ENCODE assay signal across 16 mouse cellular contexts in the genomic region with DNA sequence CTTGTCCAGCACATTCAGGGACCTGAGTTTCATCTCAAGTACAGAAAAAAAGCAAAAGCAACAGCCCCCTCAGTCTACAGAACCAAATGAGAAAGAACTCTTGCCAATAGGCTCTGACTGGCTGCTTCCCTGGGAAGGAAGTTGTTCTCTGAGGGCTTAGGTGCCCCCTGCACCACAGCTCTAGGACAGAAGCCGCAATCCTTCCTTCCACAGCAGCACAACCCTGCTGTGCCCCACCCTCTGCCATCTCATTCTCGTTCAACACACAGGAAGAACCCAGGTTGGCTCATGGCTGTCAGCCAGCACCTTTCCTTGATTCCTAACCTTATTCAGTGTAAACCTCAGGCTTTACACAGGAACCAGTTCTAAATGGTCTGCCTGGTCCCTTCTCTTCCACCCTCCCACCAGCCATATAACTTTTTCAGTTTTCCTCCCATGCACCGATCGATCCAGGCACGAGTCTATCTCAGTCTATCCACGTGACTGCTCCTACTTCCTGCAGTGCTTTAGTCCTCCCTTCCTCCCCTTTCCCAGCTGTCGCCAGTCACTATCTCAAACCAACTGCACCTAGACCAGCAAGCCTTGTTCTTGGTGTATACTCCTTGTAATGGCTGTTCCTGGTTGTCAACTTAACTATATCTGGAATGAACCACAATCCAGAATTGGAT. TPM values are rescaled to one million over a fixed set of nuclear protein-coding genes. Genes with fewer than 3 reads are reported as not detected.
DNase-seq lines count a peak whose midpoint lies in the region; ATAC-seq and TF ChIP-seq lines count a peak whose summit lies in the region.
"Had no signal": no experiment of that assay in that cellular context is flagged by ENCODE, and none has a peak within 500 bp of the region (broad histone marks: within the 10 kb centered on the region; RNA-seq: fewer than 3 reads in every experiment).

No protein-coding gene starts in this region.

- H3K9me3 ChIP-seq in heart, embryonic 14.5 days (ENCODE audit: control insufficient read depth, low read length), result no peaks in the 10 kb centered on the region
- no peaks in the 10 kb centered on the region for H3K9me3 ChIP-seq in E14TG2a.4 (ENCODE audit: low read length)
- H3K9me3 ChIP-seq in megakaryocyte, embryonic 14.5 days, result no peaks in the 10 kb centered on the region
- H3K9me3 ChIP-seq: embryonic facial prominence, embryonic 13.5 days had no signal

- no peak for TF ChIP-seq CTCF in E14TG2a.4 (conservative IDR thresholded peaks at IDR 0.05; ENCODE audit: low read length)

- 0 out of 2 replicates have a peak overlapping the region, but pooled peaks have one; percentile 11 for H3K9ac ChIP-seq in heart, embryonic 14.5 days (ENCODE audit: low read length)
- H3K9ac ChIP-seq: embryonic facial prominence, embryonic 13.5 days; liver, embryonic 14.5 days had no signal

- no peak for ATAC-seq in heart, embryonic 14.5 days (ENCODE audit: insufficient number of reproducible peaks, insufficient read depth, low FRiP score, low read depth)
- ATAC-seq in common myeloid progenitor, adult 5-6 weeks (replicated peaks; ENCODE audit: low read depth, poor library complexity, severe bottlenecking), result peak; percentile 76
- ATAC-seq: forebrain, embryonic 14.5 days had no signal

- no peak for DNase-seq in heart, postnatal 4 days
- no peak for DNase-seq in gastrocnemius, postnatal 10 days
- DNase-seq in kidney, adult 8-10 months, result no peak
- DNase-seq: cerebellum, postnatal 25 days; gastrocnemius, postnatal 36 days; heart, postnatal 14 days; kidney, postnatal 14 days had no signal

- 67% methylated on average over 7 of the region's 7 CpGs for WGBS in heart, embryonic 14.5 days

- H3K4me1 ChIP-seq in heart, embryonic 14.5 days (ENCODE audit: control insufficient read depth in 2 of 2, insufficient read depth in 2 of 2, low read length in 2 of 2), result peaks cover 4 to 33% of the 10 kb centered on the region in 2 experiments; a peak in 3 of 4 replicates
- H3K4me1 ChIP-seq in E14TG2a.4 (replicated peaks; ENCODE audit: low read depth, low read length), result peaks cover 70% of the 10 kb centered on the region
- peaks cover 92% of the 10 kb centered on the region for H3K4me1 ChIP-seq in megakaryocyte, embryonic 14.5 days

- H3K27ac ChIP-seq in heart, embryonic 14.5 days (replicated peaks in 1 of 2; ENCODE audit: control insufficient read depth in 1 of 2, insufficient read depth in 1 of 2, low read depth in 2 of 2, low read length in 2 of 2), result no peak overlapping the region
- H3K27ac ChIP-seq: embryonic facial prominence, embryonic 13.5 days; liver, embryonic 14.5 days; macrophage had no signal

- H3K4me2 ChIP-seq in heart, embryonic 14.5 days (ENCODE audit: low read length), result no peak overlapping the region
- H3K4me2 ChIP-seq: embryonic facial prominence, embryonic 13.5 days had no signal

- 0 out of 2 replicates have a peak, but pooled peaks cover 6% of the 10 kb centered on the region for H3K36me3 ChIP-seq in heart, embryonic 14.5 days (ENCODE audit: control insufficient read depth, insufficient read depth, low read length)
- H3K36me3 ChIP-seq in E14TG2a.4 (ENCODE audit: insufficient read depth, low read length), result peaks cover 19% of the 10 kb centered on the region
- H3K36me3 ChIP-seq in megakaryocyte, embryonic 14.5 days (replicated peaks; ENCODE audit: low read length), result peaks cover 65% of the 10 kb centered on the region

- no peaks in the 10 kb centered on the region for H3K27me3 ChIP-seq in heart, embryonic 14.5 days (ENCODE audit: control insufficient read depth, insufficient read depth, low read length)
- H3K27me3 ChIP-seq in E14TG2a.4 (ENCODE audit: insufficient read depth, low read length), result no peaks in the 10 kb centered on the region
- no peaks in the 10 kb centered on the region for H3K27me3 ChIP-seq in megakaryocyte, embryonic 14.5 days (replicated peaks)
- H3K27me3 ChIP-seq: embryonic facial prominence, embryonic 13.5 days had no signal

- no peak overlapping the region for H3K4me3 ChIP-seq in heart, embryonic 14.5 days (ENCODE audit: control insufficient read depth in 1 of 2, insufficient read depth in 1 of 2, low read depth in 1 of 2, low read length in 2 of 2)
- 0 out of 2 replicates have a peak overlapping the region, but pooled peaks have one; percentile 5 for H3K4me3 ChIP-seq in E14TG2a.4 (replicated peaks; ENCODE audit: low read length)
- peak overlapping the region; percentile 57 for H3K4me3 ChIP-seq in megakaryocyte, embryonic 14.5 days (replicated peaks)
- H3K4me3 ChIP-seq: embryonic facial prominence, embryonic 13.5 days had no signal

RNA-seq across cellular contexts. Expression of gene Bicra, which starts 36.2 kb away (rescaled TPM):
- polyA plus RNA-seq in heart, embryonic 14.5 days (2014; fragmentation: Nextera tagmentation; extraction: Ambion mirVana), result 5.0 and 5.4 TPM in 2 replicates
- 1 to 10 TPM; 7.6 to 7.8 TPM for total RNA-seq in heart, postnatal 4 days (2021)
- total RNA-seq in common myeloid progenitor, adult 5-6 weeks (2017), result 1.2 and 2.5 TPM in 2 replicates
- 30.6 and 132 TPM in 2 replicates for polyA plus RNA-seq in megakaryocyte, embryonic 14.5 days (2012; ENCODE audit: insufficient read depth, low replicate concordance)
- 10 to 100 TPM in 1 of 2 experiments, 1 to 10 TPM in 1; 8.2 to 11.5 TPM for total RNA-seq in gastrocnemius, postnatal 10 days (2021)

RNA-seq across cellular contexts. Expression of gene Ehd2, which starts 44.2 kb away (rescaled TPM):
- 37.4 and 43.5 TPM in 2 replicates for polyA plus RNA-seq in heart, embryonic 14.5 days (2014; fragmentation: Nextera tagmentation; extraction: Ambion mirVana)
- total RNA-seq in heart, postnatal 4 days (2021), result 100 to 1,000 TPM; 193 to 197 TPM
- 1.0 and 1.9 TPM in 2 replicates for total RNA-seq in common myeloid progenitor, adult 5-6 weeks (2017)
- polyA plus RNA-seq in megakaryocyte, embryonic 14.5 days (2012; ENCODE audit: insufficient read depth, low replicate concordance), result 0.84 and 0.93 TPM in 2 replicates
- 100 to 1,000 TPM; 110 to 126 TPM for total RNA-seq in gastrocnemius, postnatal 10 days (2021)
- total RNA-seq: monocyte, adult 5-6 weeks had no signal
- polyA plus RNA-seq: macrophage had no signal

RNA-seq across cellular contexts. Expression of gene Zfp541, which starts 50.1 kb away (rescaled TPM):
- polyA plus RNA-seq in heart, embryonic 14.5 days (2014; fragmentation: Nextera tagmentation; extraction: Ambion mirVana), result not detected in 2 replicates
- total RNA-seq in heart, postnatal 4 days (2021), result not detected
- total RNA-seq in common myeloid progenitor, adult 5-6 weeks (2017), result not detected in 2 replicates
- 0.15 TPM in 1 of 2 replicates, not detected in the other for polyA plus RNA-seq in megakaryocyte, embryonic 14.5 days (2012; ENCODE audit: insufficient read depth, low replicate concordance)
- total RNA-seq in gastrocnemius, postnatal 10 days (2021), result not detected
- total RNA-seq: gastrocnemius, postnatal 36 days; heart, postnatal 14 days; monocyte, adult 5-6 weeks had no signal
- polyA plus RNA-seq: forebrain, embryonic 14.5 days; macrophage had no signal

Comparison
In these comparisons a context has a peak if more than half of its experiments do, and no peak if none do; other contexts are left out.
1. H3K4me3 ChIP-seq: peak in E14TG2a.4 (single experiment) and megakaryocyte, embryonic 14.5 days (single experiment); none in heart, embryonic 14.5 days (0 of 2).
2. RNA of gene Ehd2, which starts 44.2 kb away (total RNA-seq): 193 to 197 TPM in heart, postnatal 4 days and 110 to 126 TPM in gastrocnemius, postnatal 10 days; 1.0 to 1.9 TPM in common myeloid progenitor, adult 5-6 weeks; every median in the first group is over 10 times any median in the second.